Comparison of ENCODE assay signal across 8 mouse cellular contexts in genomic region chr11:16753154-16754040, GRCm38 (mm10). TPM values are rescaled to one million over a fixed set of nuclear protein-coding genes. Genes with fewer than 3 reads are reported as not detected.
DNase-seq lines count a peak whose midpoint lies in the region; ATAC-seq and TF ChIP-seq lines count a peak whose summit lies in the region.

No protein-coding gene starts in this region.

- no peak overlapping the region for H3K27ac ChIP-seq in kidney, embryonic 14.5 days (ENCODE audit: low read depth, low read length)
- H3K27ac ChIP-seq in embryonic fibroblast, embryonic 13.5 days (ENCODE audit: insufficient read depth, low read length), result peak overlapping the region; percentile 4; the same call in 1 of the 2 replicates
- no peak overlapping the region for H3K27ac ChIP-seq in intestine, embryonic 16.5 days (ENCODE audit: low read length)
- H3K27ac ChIP-seq in midbrain, embryonic 11.5 days (ENCODE audit: low read depth, low read length), result no peak overlapping the region

- no peak for TF ChIP-seq CTCF in embryonic fibroblast, embryonic 13.5 days (IDR thresholded peaks at IDR 0.05; ENCODE audit: borderline replicate concordance, insufficient read depth, low read length)

- 0 out of 2 replicates have a peak, but pooled peaks cover 4% of the 10 kb centered on the region for H3K4me1 ChIP-seq in kidney, embryonic 14.5 days (ENCODE audit: control insufficient read depth, insufficient read depth, low read length)
- H3K4me1 ChIP-seq in embryonic fibroblast, embryonic 13.5 days (ENCODE audit: control insufficient read depth, insufficient read depth, low read length), result peaks cover 7% of the 10 kb centered on the region
- H3K4me1 ChIP-seq in intestine, embryonic 16.5 days (ENCODE audit: control insufficient read depth, insufficient read depth, low read length), result peaks cover 9% of the 10 kb centered on the region; the same call in 1 of the 2 replicates
- H3K4me1 ChIP-seq in midbrain, embryonic 11.5 days (ENCODE audit: control insufficient read depth, insufficient read depth, low read length), result peaks cover 10% of the 10 kb centered on the region; the same call in 1 of the 2 replicates

- WGBS in kidney, embryonic 14.5 days, result 14% methylated on average over 18 of the region's 18 CpGs
- 26% methylated on average over 18 of the region's 18 CpGs for WGBS in intestine, embryonic 16.5 days
- WGBS in midbrain, embryonic 11.5 days, result 42% methylated on average over 18 of the region's 18 CpGs

- no peak for TF ChIP-seq POLR2A in embryonic fibroblast, embryonic 13.5 days (IDR thresholded peaks at IDR 0.05; ENCODE audit: low read depth, low read length)

- no peaks in the 10 kb centered on the region for H3K36me3 ChIP-seq in kidney, embryonic 14.5 days (ENCODE audit: control insufficient read depth, insufficient read depth, low read length)
- no peaks in the 10 kb centered on the region for H3K36me3 ChIP-seq in intestine, embryonic 16.5 days (ENCODE audit: control insufficient read depth, insufficient read depth, low read length)
- no peaks in the 10 kb centered on the region for H3K36me3 ChIP-seq in midbrain, embryonic 11.5 days (ENCODE audit: control insufficient read depth, insufficient read depth, low read length)

- H3K4me3 ChIP-seq in kidney, embryonic 14.5 days (ENCODE audit: low read length), result peak overlapping the region; percentile 69
- H3K4me3 ChIP-seq in embryonic fibroblast, embryonic 13.5 days (ENCODE audit: insufficient read depth, low read length), result peak overlapping the region; percentile 67
- peak overlapping the region; percentile 71 for H3K4me3 ChIP-seq in intestine, embryonic 16.5 days (ENCODE audit: low read length)
- H3K4me3 ChIP-seq in midbrain, embryonic 11.5 days (ENCODE audit: low read depth, low read length), result peak overlapping the region; percentile 51; the same call in 1 of the 2 replicates

- H3K4me2 ChIP-seq in kidney, embryonic 14.5 days (replicated peaks; ENCODE audit: low read depth, low read length), result peak overlapping the region; percentile 93
- peak overlapping the region; percentile 85 for H3K4me2 ChIP-seq in intestine, embryonic 16.5 days (ENCODE audit: low read depth, low read length)
- H3K4me2 ChIP-seq in midbrain, embryonic 11.5 days, result peak overlapping the region; percentile 96

- no peak for DNase-seq in kidney, adult 11 months
- DNase-seq in midbrain, embryonic 11.5 days (ENCODE audit: low spot score, missing footprints), result peak; percentile 83
- no peak for DNase-seq in ovary, postnatal 36 days (ENCODE audit: low spot score)
- DNase-seq in thymus, postnatal 4 days, result no peak
- DNase-seq in embryo, embryonic 11 days, result no peak

- ATAC-seq in kidney, embryonic 14.5 days (ENCODE audit: low FRiP score, low TSS enrichment), result no peak
- no peak for ATAC-seq in intestine, embryonic 16.5 days
- ATAC-seq in midbrain, embryonic 11.5 days (ENCODE audit: low FRiP score), result no peak; the same call in 1 of the 2 replicates

- 0 out of 2 replicates have a peak overlapping the region, but pooled peaks have one; percentile 28 for H3K9ac ChIP-seq in kidney, embryonic 14.5 days (ENCODE audit: low read depth, low read length)
- H3K9ac ChIP-seq in intestine, embryonic 16.5 days (ENCODE audit: low read depth, low read length), result peak overlapping the region; percentile 89
- peak overlapping the region; percentile 45; the same call in 1 of the 2 replicates for H3K9ac ChIP-seq in midbrain, embryonic 11.5 days (ENCODE audit: low read length)

- H3K9me3 ChIP-seq in kidney, embryonic 14.5 days (ENCODE audit: control insufficient read depth, low read length), result no peaks in the 10 kb centered on the region
- H3K9me3 ChIP-seq in intestine, embryonic 16.5 days (ENCODE audit: control insufficient read depth, low read length), result no peaks in the 10 kb centered on the region
- no peaks in the 10 kb centered on the region for H3K9me3 ChIP-seq in midbrain, embryonic 11.5 days (ENCODE audit: control insufficient read depth, low read length)

- H3K27me3 ChIP-seq in kidney, embryonic 14.5 days (ENCODE audit: control insufficient read depth, insufficient read depth, low read length), result peaks cover 6% of the 10 kb centered on the region
- no peaks in the 10 kb centered on the region for H3K27me3 ChIP-seq in intestine, embryonic 16.5 days (replicated peaks; ENCODE audit: control insufficient read depth, insufficient read depth, low read length)
- H3K27me3 ChIP-seq in midbrain, embryonic 11.5 days (ENCODE audit: control insufficient read depth, insufficient read depth, low read length), result peaks cover 32% of the 10 kb centered on the region

RNA-seq across cellular contexts. Expression of gene Egfr, which starts 1.4 kb away (rescaled TPM):
- 5.7 and 6.0 TPM in 2 replicates for polyA plus RNA-seq in kidney, embryonic 14.5 days (2014; fragmentation: Nextera tagmentation; extraction: Ambion mirVana)
- polyA plus RNA-seq in embryonic fibroblast, embryonic 13.5 days (2011; ENCODE audit: insufficient read length, low read depth, missing spikeins), result 74.9 and 97.8 TPM in 2 replicates
- 9.5 and 12.4 TPM in 2 replicates for polyA plus RNA-seq in intestine, embryonic 16.5 days (2015; fragmentation: Nextera tagmentation; extraction: Ambion mirVana)
- 3.5 and 4.5 TPM in 2 replicates for polyA plus RNA-seq in midbrain, embryonic 11.5 days (2014; fragmentation: Nextera tagmentation; extraction: Ambion mirVana)

Comparison
In these comparisons a context has a peak if more than half of its experiments do, and no peak if none do; other contexts are left out.
1. H3K9ac ChIP-seq: peak in every context shown above with its lines; median percentile 89 in intestine, embryonic 16.5 days; 45 in midbrain, embryonic 11.5 days; 28 in kidney, embryonic 14.5 days.